Mouse (Mus musculus) ES-E14 (cell line): ENCODE measurements around the gene Mavs. TPM values are rescaled to one million over a fixed set of nuclear protein-coding genes. Genes with fewer than 3 reads are reported as not detected.
A peak's percentile ranks its signal among the peaks of the same experiment; 100 is the strongest.
"Not testable (repeated sequence)": the region's sequence is repeated elsewhere in the genome, so short reads cannot be mapped to it uniquely, and the experiment has no call there.

Experiments used
- DNase-seq: peaks from one replicate; pipeline ENCODE4 v3.0.0-alpha.2; 2013; ENCODE audit warnings: low read depth, low spot score
- H3K27ac ChIP-seq: 2 replicates; pipeline ENCODE4 v1.5.1; 2012; ENCODE audit warnings: low read depth, mild to moderate bottlenecking, low read length, moderate library complexity, mixed read lengths; ENCODE audit not compliant: poor library complexity, insufficient read depth, severe bottlenecking
- H3K36me3 ChIP-seq: 2 replicates; pipeline ENCODE4 v1.6.1; 2012; ENCODE audit warnings: mild to moderate bottlenecking, low read length, moderate library complexity, mixed read lengths; ENCODE audit not compliant: control insufficient read depth, poor library complexity, insufficient read depth, severe bottlenecking
- H3K4me1 ChIP-seq, 2 experiments: fragments of 150-350 bp in 1 of 2; sonication (generic) in 1 of 2; 2 replicates each; pipeline ENCODE4 v1.6.1; 2012; ENCODE audit warnings: low read length in 2 of 2, mild to moderate bottlenecking in 1 of 2, mixed read lengths in 1 of 2; ENCODE audit not compliant: control insufficient read depth in 2 of 2, insufficient read depth in 2 of 2, poor library complexity in 1 of 2
- H3K4me3 ChIP-seq, 2 experiments: fragments of 150-350 bp in 1 of 2; sonication (generic) in 1 of 2; 2 replicates each; pipeline ENCODE4 v1.5.1; 2012; ENCODE audit warnings: low read length in 2 of 2, low read depth in 1 of 2, mild to moderate bottlenecking in 1 of 2, mixed read lengths in 1 of 2; ENCODE audit not compliant: insufficient read depth in 1 of 2, poor library complexity in 1 of 2, severe bottlenecking in 1 of 2
- H3K9ac ChIP-seq: 2 replicates; pipeline ENCODE4 v1.6.1; 2012; ENCODE audit warnings: low read depth, mild to moderate bottlenecking, low read length, mixed read lengths; ENCODE audit not compliant: poor library complexity, insufficient read depth, severe bottlenecking
- H3K9me3 ChIP-seq: fragments of 150-350 bp; sonication (generic); 2 replicates; pipeline ENCODE4 v1.6.1; 2012; ENCODE audit warnings: low read depth, mild to moderate bottlenecking, low read length; ENCODE audit not compliant: control insufficient read depth, insufficient read depth
- CHD2 ChIP-seq: IDR thresholded peaks from 2 replicates; pipeline ENCODE4 v1.6.1; 2014; ENCODE audit warnings: mild to moderate bottlenecking, low read depth, low read length, inconsistent platforms
- HCFC1 ChIP-seq: IDR thresholded peaks from 2 replicates; pipeline ENCODE4 v1.6.1; 2012; ENCODE audit warnings: low read length, inconsistent platforms, borderline replicate concordance; ENCODE audit not compliant: insufficient read depth
- MAFK ChIP-seq: IDR thresholded peaks from 2 replicates; pipeline ENCODE4 v1.6.1; 2014; ENCODE audit warnings: mild to moderate bottlenecking, low read depth, low read length, inconsistent platforms; ENCODE audit not compliant: insufficient read depth
- ZC3H11A ChIP-seq: IDR thresholded peaks from 2 replicates; pipeline ENCODE4 v1.6.1; 2012; ENCODE audit warnings: low read depth, mild to moderate bottlenecking, inconsistent platforms, low read length, borderline replicate concordance
- ZNF384 ChIP-seq: IDR thresholded peaks from 2 replicates; pipeline ENCODE4 v1.6.1; 2012; ENCODE audit warnings: low read depth, low read length, inconsistent platforms
- in situ Hi-C, 2 experiments: fragments of 600-800 bp; cut with MboI; formaldehyde crosslinking; loops; one replicate each; pipeline ENCODE4 v1.15.1; 2025; ENCODE audit warnings: low sequenced_read_pairs in 2 of 2, inconsistent platforms in 1 of 2; ENCODE audit not compliant: unreplicated experiment in 2 of 2
- total RNA-seq: library from RNA; depleted of rRNA; stranded (reverse); fragments of 300-350 nt; gene quantifications from 2 replicates; pipeline ENCODE4 v1.2.3, GENCODE M21; 2012

The Mavs gene
- total RNA-seq, 1 experiment, result 11.4 TPM

DNA sequence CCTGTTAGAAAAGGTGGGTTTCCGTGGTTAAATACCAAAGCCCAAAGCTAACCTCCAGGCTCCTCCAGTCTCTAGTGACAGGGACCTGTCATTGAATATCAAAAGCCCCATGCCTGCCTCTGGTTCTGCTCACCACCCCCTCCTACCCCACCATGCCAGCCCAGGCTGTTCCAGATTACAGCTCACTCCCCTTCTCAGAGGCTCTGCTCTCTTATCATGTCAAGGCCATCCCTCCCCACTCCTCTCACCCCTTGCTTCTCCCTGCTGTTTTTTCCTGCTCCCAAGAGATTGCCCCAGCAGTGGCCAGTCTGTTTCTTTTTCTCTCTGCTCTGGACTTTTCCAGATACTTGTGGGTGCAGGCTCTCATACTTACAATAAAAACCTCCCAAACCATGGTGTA lies 10.3 kb upstream of the Mavs start:
- TF ChIP-seq HCFC1 (no peak), MAFK (no peak), ZNF384 (no peak), CHD2 (no peak), ZC3H11A (no peak)
- Histone ChIP-seq H3K9me3 (no peaks in the 10 kb centered on the region), H3K36me3 (no peaks in the 10 kb centered on the region), H3K4me1 (peaks cover 0 to 2% of the 10 kb centered on the region in 2 experiments; a peak in 1 of 4 replicates), H3K4me3 (no peak overlapping the region), H3K27ac (no peak overlapping the region), H3K9ac (no peak overlapping the region)
- DNase-seq, result no peak
- in situ Hi-C loops, result no loop called here

DNA sequence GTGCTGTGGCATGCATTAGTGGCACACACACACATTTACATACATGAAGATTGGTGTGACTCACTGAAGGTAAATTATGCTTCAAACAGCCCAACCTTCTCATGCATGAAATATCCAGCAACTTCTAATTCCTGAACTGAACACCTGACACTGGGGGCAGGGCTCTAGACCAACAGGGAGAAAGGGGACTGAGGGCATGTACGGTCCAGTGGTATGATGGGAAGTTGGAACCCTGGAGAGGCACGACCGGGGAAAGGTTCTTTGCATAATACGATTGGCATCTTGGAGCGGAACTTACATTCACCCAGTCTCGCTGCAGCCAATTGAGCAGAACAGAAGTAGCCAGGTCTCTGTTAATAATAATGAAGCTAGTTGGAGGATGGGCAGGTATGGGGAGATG lies 8.7 kb upstream of the Mavs start:
- TF ChIP-seq HCFC1 (no peak), MAFK (no peak), CHD2 (no peak), ZC3H11A (no peak), ZNF384 (no peak)
- Histone ChIP-seq H3K9me3 (no peaks in the 10 kb centered on the region), H3K9ac (no peak overlapping the region), H3K4me1 (peaks cover 2% of the 10 kb centered on the region in 2 experiments; a peak in 2 of 4 replicates), H3K27ac (no peak overlapping the region), H3K36me3 (no peaks in the 10 kb centered on the region), H3K4me3 (no peak overlapping the region)
- no peak for DNase-seq
- in situ Hi-C loops, result no loop called here

DNA sequence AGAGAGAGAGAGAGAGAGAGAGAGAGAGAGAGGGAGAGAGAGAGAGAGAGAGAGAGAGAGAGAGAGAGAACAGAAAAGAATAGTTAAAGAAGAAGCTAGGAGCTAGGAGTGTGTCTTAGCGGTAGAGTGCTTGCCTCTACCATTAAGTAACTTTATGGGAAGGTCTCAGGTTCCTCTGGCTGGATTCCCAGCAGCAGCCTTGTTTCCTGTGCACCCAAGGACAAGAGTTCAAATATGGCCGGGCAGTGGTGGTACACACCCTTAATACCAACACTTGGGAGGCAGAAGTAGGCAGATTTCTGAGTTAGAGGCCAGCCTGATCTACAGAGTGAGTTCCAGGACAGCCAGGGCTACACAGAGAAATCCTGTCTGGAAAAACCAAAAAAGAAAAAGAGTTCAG lies 7.2 kb upstream of the Mavs start:
- H3K4me3 ChIP-seq, H3K27ac ChIP-seq, H3K9ac ChIP-seq, H3K9me3 ChIP-seq, in situ Hi-C loops, H3K4me1 ChIP-seq, H3K36me3 ChIP-seq, DNase-seq: not testable (repeated sequence)

DNA sequence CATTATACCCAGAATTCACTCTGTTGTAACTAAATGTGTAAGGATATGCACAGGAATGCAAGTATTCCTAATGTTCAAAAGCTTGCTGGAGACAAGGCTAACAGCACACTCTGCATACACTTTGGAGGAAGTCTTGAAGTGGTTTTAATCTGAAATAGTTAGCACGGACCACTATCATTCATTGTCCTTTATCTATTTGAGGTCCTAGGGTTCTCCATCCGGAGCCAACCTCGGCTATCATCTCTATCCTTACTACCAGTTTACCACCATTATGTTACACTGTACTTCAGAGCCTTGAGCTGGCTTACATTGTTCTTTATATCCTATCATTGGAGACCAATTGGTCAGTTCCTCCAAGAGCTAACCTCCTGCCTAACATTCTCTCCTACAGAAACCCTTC lies 6.6 kb upstream of the Mavs start:
- Histone ChIP-seq H3K4me1 (peaks cover 2 to 4% of the 10 kb centered on the region in 2 experiments; a peak in 3 of 4 replicates), H3K4me3 (no peak overlapping the region), H3K9ac (no peak overlapping the region), H3K9me3 (no peaks in the 10 kb centered on the region), H3K27ac (no peak overlapping the region), H3K36me3 (no peaks in the 10 kb centered on the region)
- in situ Hi-C loops, result no loop called here
- TF ChIP-seq ZC3H11A (no peak), MAFK (no peak), HCFC1 (no peak), ZNF384 (no peak), CHD2 (no peak)
- no peak for DNase-seq

DNA sequence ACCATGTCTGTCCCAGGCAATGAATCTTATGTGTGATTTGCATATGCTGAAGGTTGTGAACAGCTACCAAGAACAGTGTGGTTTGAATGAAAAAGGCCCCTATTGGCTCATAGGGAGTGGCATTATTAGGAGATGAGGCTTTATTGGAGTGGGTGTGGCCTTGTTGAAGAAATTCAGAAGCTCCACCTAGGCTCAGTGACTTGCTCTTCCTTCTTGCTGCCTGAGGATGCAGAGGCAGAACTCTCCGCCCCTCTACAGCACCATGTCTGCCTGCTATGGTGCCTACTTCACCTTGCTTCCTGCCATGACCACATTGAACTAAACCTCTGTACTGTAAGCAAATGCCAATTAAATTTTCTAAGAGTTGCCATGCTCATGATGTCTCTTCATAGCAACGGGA lies 1.3 kb upstream of the Mavs start:
- Histone ChIP-seq H3K9me3 (no peaks in the 10 kb centered on the region), H3K4me1 (peaks cover 7 to 8% of the 10 kb centered on the region in 2 experiments; a peak in 3 of 4 replicates), H3K9ac (no peak overlapping the region), H3K27ac (no peak overlapping the region), H3K4me3 (no peak overlapping the region), H3K36me3 (no peaks in the 10 kb centered on the region)
- DNase-seq, result peak; percentile 30
- TF ChIP-seq HCFC1 (no peak), MAFK (no peak), CHD2 (no peak), ZNF384 (no peak), ZC3H11A (no peak)
- in situ Hi-C loops, result no loop called here
